Mouse (Mus musculus): ENCODE data around the gene Nat10. TPM values are rescaled to one million over a fixed set of nuclear protein-coding genes. Genes with fewer than 3 reads are reported as not detected.

Gene Nat10
- polyA plus RNA-seq, 1 experiment from 2014 or later = 38.5 TPM

GRCm38 (mm10) chr2:103694777-103695563, 66.1 kb downstream of the Nat10 start:
- H3K4me1 ChIP-seq (replicated peaks; ENCODE audit: control insufficient read depth, insufficient read depth, low read length) = peaks cover 2% of the 10 kb centered on the region; the same call in 1 of the 2 replicates
- no peaks in the 10 kb centered on the region for H3K9me3 ChIP-seq (ENCODE audit: control insufficient read depth, low read length)
- no peak overlapping the region for H3K27ac ChIP-seq (ENCODE audit: low read depth, low read length)
- ATAC-seq (replicated peaks; ENCODE audit: low FRiP score) = no peak
- H3K4me2 ChIP-seq (ENCODE audit: low read depth, low read length, severe bottlenecking) = no peak overlapping the region
- H3K36me3 ChIP-seq (ENCODE audit: control insufficient read depth, insufficient read depth, low read length) = no peaks in the 10 kb centered on the region
- no peak overlapping the region for H3K9ac ChIP-seq (ENCODE audit: low read length)
- DNase-seq (ENCODE audit: low spot score) = no peak
- H3K4me3 ChIP-seq (ENCODE audit: low read depth, low read length) = no peak overlapping the region
- H3K27me3 ChIP-seq (ENCODE audit: control insufficient read depth, insufficient read depth, low read length) = no peaks in the 10 kb centered on the region
- 78% methylated on average over 4 of the region's 4 CpGs for WGBS

- no peak overlapping the region for H3K27ac ChIP-seq (ENCODE audit: low read depth, low read length)
- 86% methylated on average over 1 of the region's 1 CpGs for WGBS
- H3K27me3 ChIP-seq (ENCODE audit: control insufficient read depth, insufficient read depth, low read length) = no peaks in the 10 kb centered on the region
- no peaks in the 10 kb centered on the region for H3K9me3 ChIP-seq (ENCODE audit: control insufficient read depth, low read length)
- H3K36me3 ChIP-seq (ENCODE audit: control insufficient read depth, insufficient read depth, low read length) = no peaks in the 10 kb centered on the region
- no peak overlapping the region for H3K4me2 ChIP-seq (ENCODE audit: low read depth, low read length, severe bottlenecking)
- H3K4me3 ChIP-seq (ENCODE audit: low read depth, low read length) = no peak overlapping the region
- no peak overlapping the region for H3K9ac ChIP-seq (ENCODE audit: low read length)
- DNase-seq (ENCODE audit: low spot score) (no peak), ATAC-seq (replicated peaks; ENCODE audit: low FRiP score) (no peak)
- H3K4me1 ChIP-seq (replicated peaks; ENCODE audit: control insufficient read depth, insufficient read depth, low read length) = peaks cover 2% of the 10 kb centered on the region; the same call in 1 of the 2 replicates
Measured at GRCm38 (mm10) chr2:103692810-103693209, 68.3 kb downstream of the Nat10 start.

- H3K27me3 ChIP-seq (ENCODE audit: control insufficient read depth, insufficient read depth, low read length) = no peaks in the 10 kb centered on the region
- ATAC-seq (replicated peaks; ENCODE audit: low FRiP score) (no peak), DNase-seq (ENCODE audit: low spot score) (no peak)
- no peak overlapping the region for H3K4me3 ChIP-seq (ENCODE audit: low read depth, low read length)
- no peaks in the 10 kb centered on the region for H3K36me3 ChIP-seq (ENCODE audit: control insufficient read depth, insufficient read depth, low read length)
- no peak overlapping the region for H3K4me2 ChIP-seq (ENCODE audit: low read depth, low read length, severe bottlenecking)
- WGBS = 87% methylated on average over 1 of the region's 1 CpGs
- H3K9ac ChIP-seq (ENCODE audit: low read length) = no peak overlapping the region
- H3K4me1 ChIP-seq (replicated peaks; ENCODE audit: control insufficient read depth, insufficient read depth, low read length) = peaks cover 2% of the 10 kb centered on the region; the same call in 1 of the 2 replicates
- H3K27ac ChIP-seq (ENCODE audit: low read depth, low read length) = no peak overlapping the region
- H3K9me3 ChIP-seq (ENCODE audit: control insufficient read depth, low read length) = no peaks in the 10 kb centered on the region
Measured at GRCm38 (mm10) chr2:103691278-103691677, 69.8 kb downstream of the Nat10 start.

GRCm38 (mm10) chr2:103690828-103691227, 70.2 kb downstream of the Nat10 start:
- Histone ChIP-seq H3K27ac (ENCODE audit: low read depth, low read length) (no peak overlapping the region), H3K9me3 (ENCODE audit: control insufficient read depth, low read length) (no peaks in the 10 kb centered on the region), H3K27me3 (ENCODE audit: control insufficient read depth, insufficient read depth, low read length) (no peaks in the 10 kb centered on the region), H3K9ac (ENCODE audit: low read length) (no peak overlapping the region), H3K4me3 (ENCODE audit: low read depth, low read length) (no peak overlapping the region), H3K4me2 (ENCODE audit: low read depth, low read length, severe bottlenecking) (no peak overlapping the region), H3K4me1 (replicated peaks; ENCODE audit: control insufficient read depth, insufficient read depth, low read length) (peaks cover 2% of the 10 kb centered on the region; the same call in 1 of the 2 replicates), H3K36me3 (ENCODE audit: control insufficient read depth, insufficient read depth, low read length) (no peaks in the 10 kb centered on the region)
- DNase-seq (ENCODE audit: low spot score) (no peak), ATAC-seq (replicated peaks; ENCODE audit: low FRiP score) (no peak)
- WGBS = 45% methylated on average over 5 of the region's 5 CpGs

GRCm38 (mm10) chr2:103690425-103690824, 70.6 kb downstream of the Nat10 start:
- no peak overlapping the region for H3K4me3 ChIP-seq (ENCODE audit: low read depth, low read length)

GRCm38 (mm10) chr2:103687888-103688287, 73.2 kb downstream of the Nat10 start:
- peaks cover 4% of the 10 kb centered on the region; the same call in 1 of the 2 replicates for H3K4me1 ChIP-seq (replicated peaks; ENCODE audit: control insufficient read depth, insufficient read depth, low read length)
- no peak overlapping the region for H3K27ac ChIP-seq (ENCODE audit: low read depth, low read length)
- DNase-seq (ENCODE audit: low spot score) = no peak
- H3K4me2 ChIP-seq (ENCODE audit: low read depth, low read length, severe bottlenecking) = no peak overlapping the region
- no peaks in the 10 kb centered on the region for H3K36me3 ChIP-seq (ENCODE audit: control insufficient read depth, insufficient read depth, low read length)
- no peaks in the 10 kb centered on the region for H3K27me3 ChIP-seq (ENCODE audit: control insufficient read depth, insufficient read depth, low read length)
- no peak for ATAC-seq (replicated peaks; ENCODE audit: low FRiP score)
- no peak overlapping the region for H3K4me3 ChIP-seq (ENCODE audit: low read depth, low read length)
- no peaks in the 10 kb centered on the region for H3K9me3 ChIP-seq (ENCODE audit: control insufficient read depth, low read length)
- no peak overlapping the region for H3K9ac ChIP-seq (ENCODE audit: low read length)

More at GRCm38 (mm10) chr2:103690425-103690824, 70.6 kb downstream of the Nat10 start:
- no peaks in the 10 kb centered on the region for H3K36me3 ChIP-seq (ENCODE audit: control insufficient read depth, insufficient read depth, low read length)
- DNase-seq (ENCODE audit: low spot score) (no peak), ATAC-seq (replicated peaks; ENCODE audit: low FRiP score) (no peak)
- no peaks in the 10 kb centered on the region for H3K27me3 ChIP-seq (ENCODE audit: control insufficient read depth, insufficient read depth, low read length)
- 18% methylated on average over 6 of the region's 6 CpGs for WGBS
- H3K4me1 ChIP-seq (replicated peaks; ENCODE audit: control insufficient read depth, insufficient read depth, low read length) = peaks cover 2% of the 10 kb centered on the region; the same call in 1 of the 2 replicates
- no peak overlapping the region for H3K4me2 ChIP-seq (ENCODE audit: low read depth, low read length, severe bottlenecking)
- no peak overlapping the region for H3K9ac ChIP-seq (ENCODE audit: low read length)
- H3K9me3 ChIP-seq (ENCODE audit: control insufficient read depth, low read length) = no peaks in the 10 kb centered on the region
- H3K27ac ChIP-seq (ENCODE audit: low read depth, low read length) = no peak overlapping the region

GRCm38 (mm10) chr2:103687143-103687542, 73.9 kb downstream of the Nat10 start:
- no peaks in the 10 kb centered on the region for H3K36me3 ChIP-seq (ENCODE audit: control insufficient read depth, insufficient read depth, low read length)
- H3K27me3 ChIP-seq (ENCODE audit: control insufficient read depth, insufficient read depth, low read length) = no peaks in the 10 kb centered on the region
- H3K9ac ChIP-seq (ENCODE audit: low read length) = no peak overlapping the region
- DNase-seq (ENCODE audit: low spot score) (no peak), ATAC-seq (replicated peaks; ENCODE audit: low FRiP score) (no peak)
- H3K4me1 ChIP-seq (replicated peaks; ENCODE audit: control insufficient read depth, insufficient read depth, low read length) = peaks cover 4% of the 10 kb centered on the region; the same call in 1 of the 2 replicates
- H3K9me3 ChIP-seq (ENCODE audit: control insufficient read depth, low read length) = no peaks in the 10 kb centered on the region
- H3K4me3 ChIP-seq (ENCODE audit: low read depth, low read length) = no peak overlapping the region
- no peak overlapping the region for H3K4me2 ChIP-seq (ENCODE audit: low read depth, low read length, severe bottlenecking)
- no peak overlapping the region for H3K27ac ChIP-seq (ENCODE audit: low read depth, low read length)

- ATAC-seq (replicated peaks; ENCODE audit: low FRiP score) (no peak), DNase-seq (ENCODE audit: low spot score) (no peak)
- H3K4me3 ChIP-seq (ENCODE audit: low read depth, low read length) = no peak overlapping the region
- 84% methylated on average over 4 of the region's 4 CpGs for WGBS
- no peaks in the 10 kb centered on the region for H3K9me3 ChIP-seq (ENCODE audit: control insufficient read depth, low read length)
- peaks cover 4% of the 10 kb centered on the region; the same call in 1 of the 2 replicates for H3K4me1 ChIP-seq (replicated peaks; ENCODE audit: control insufficient read depth, insufficient read depth, low read length)
- no peak overlapping the region for H3K4me2 ChIP-seq (ENCODE audit: low read depth, low read length, severe bottlenecking)
- no peak overlapping the region for H3K9ac ChIP-seq (ENCODE audit: low read length)
- H3K27ac ChIP-seq (ENCODE audit: low read depth, low read length) = no peak overlapping the region
- no peaks in the 10 kb centered on the region for H3K27me3 ChIP-seq (ENCODE audit: control insufficient read depth, insufficient read depth, low read length)
- no peaks in the 10 kb centered on the region for H3K36me3 ChIP-seq (ENCODE audit: control insufficient read depth, insufficient read depth, low read length)
Measured at GRCm38 (mm10) chr2:103685581-103685980, 75.5 kb downstream of the Nat10 start.

Measured in forebrain, embryonic 11.5 days (tissue).